Mouse (Mus musculus): Measurements from ENCODE around the gene Ly9. TPM values are rescaled to one million over a fixed set of nuclear protein-coding genes. Genes with fewer than 3 reads are reported as not detected.

Ly9 gene
- total RNA-seq (2021) = not detected
- long read RNA-seq, experiment 1 = 0 reads
- long read RNA-seq, experiment 2 = 0 reads

DNA sequence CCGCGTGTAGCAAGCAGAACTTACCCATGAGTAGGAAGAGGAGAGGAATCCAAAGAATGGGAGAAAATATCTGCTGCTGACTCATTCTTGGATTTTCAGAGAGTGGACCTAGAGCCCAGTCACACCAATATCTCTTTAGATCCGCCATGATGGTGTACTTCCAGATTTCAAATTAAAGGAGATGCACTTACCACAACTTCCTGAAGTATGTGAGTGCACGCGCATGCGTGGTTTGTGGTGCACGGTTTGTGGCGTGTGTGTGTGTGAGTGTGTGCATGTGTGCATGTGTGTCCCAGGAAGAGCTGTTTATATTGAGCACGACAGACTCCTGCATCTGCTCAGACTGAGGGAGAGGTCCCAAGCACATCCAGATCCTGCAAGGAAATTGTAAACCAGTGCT lies at the start of gene Ly9:
Gene Ly9, minus strand, starts transcription at position 235 of the 400 bp plus-strand sequence.
- intact Hi-C loops (cut with DNase I) = no loop called here

GRCm38 (mm10) chr1:171652734-171653133 lies 45.5 kb upstream of the Ly9 start, which contains the start of gene Slamf7:
Gene Slamf7 (minus strand): TSS chr1:171653035.
- no peak for DNase-seq (ENCODE audit: low spot score in 2 of 2)
- intact Hi-C loops (cut with DNase I) = no loop called here

More for the DNA sequence above, at the start of gene Ly9:
- DNase-seq (ENCODE audit: low spot score in 2 of 2) = no peak

GRCm38 (mm10) chr1:171648840-171649239 lies 41.6 kb upstream of the Ly9 start:
- no peak for DNase-seq (ENCODE audit: low spot score in 2 of 2)
- intact Hi-C loops (cut with DNase I) = no loop called here

GRCm38 (mm10) chr1:171647716-171648115 lies 40.5 kb upstream of the Ly9 start:
- intact Hi-C loops (cut with DNase I) = no loop called here

GRCm38 (mm10) chr1:171646429-171646940 lies 39.3 kb upstream of the Ly9 start:
- intact Hi-C loops (cut with DNase I) = no loop called here
- DNase-seq (ENCODE audit: low spot score in 2 of 2) = no peak

More at GRCm38 (mm10) chr1:171647716-171648115, 40.5 kb upstream of the Ly9 start:
- no peak for DNase-seq (ENCODE audit: low spot score in 2 of 2)

DNA sequence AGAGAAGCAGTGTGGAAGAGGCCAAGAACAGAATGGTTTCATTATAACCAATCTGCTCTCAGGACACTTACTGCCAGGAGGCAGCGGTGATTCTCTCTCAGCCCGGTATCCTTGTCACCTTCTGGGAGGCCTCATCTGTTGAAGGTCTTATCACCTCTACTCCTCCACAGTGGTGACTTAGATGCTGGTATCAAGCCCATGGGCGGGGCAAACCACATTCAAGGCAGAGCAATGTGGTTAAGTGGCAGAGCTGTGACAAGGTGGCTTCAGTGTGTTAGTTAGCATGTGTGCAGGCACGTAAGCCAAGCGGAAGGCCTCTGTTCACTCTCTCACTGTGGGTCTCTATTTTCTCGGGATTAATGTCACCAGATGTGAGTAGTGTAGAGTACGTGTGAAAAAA lies 36.4 kb upstream of the Ly9 start:
- DNase-seq (ENCODE audit: low spot score in 2 of 2) = no peak
- intact Hi-C loops (cut with DNase I) = no loop called here

DNA sequence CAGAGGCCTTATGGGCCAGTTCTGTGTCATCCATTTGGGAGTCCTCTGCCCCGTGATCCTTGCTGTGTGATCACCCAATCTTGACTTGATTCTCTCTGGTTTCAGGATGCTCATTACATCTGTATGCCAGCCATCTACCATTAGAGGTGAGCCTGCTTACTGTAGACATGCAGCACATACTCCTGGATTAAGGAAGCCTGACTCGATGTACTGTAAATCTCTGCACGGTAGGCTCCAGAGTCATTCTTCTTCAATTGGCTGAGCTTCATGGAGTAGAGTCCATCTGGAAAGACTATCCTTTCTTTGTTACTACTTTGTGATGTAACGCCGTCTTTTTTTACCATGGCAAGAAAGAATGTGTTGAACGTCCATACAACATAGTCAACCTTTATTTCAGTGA lies 33.6 kb upstream of the Ly9 start:
- intact Hi-C loops (cut with DNase I) = no loop called here
- DNase-seq (ENCODE audit: low spot score in 2 of 2) = no peak

- intact Hi-C loops (cut with DNase I) = no loop called here
- DNase-seq (ENCODE audit: low spot score in 2 of 2) = peak; percentile 11 to 30
Measured at GRCm38 (mm10) chr1:171638686-171639085, 31.5 kb upstream of the Ly9 start.

DNA sequence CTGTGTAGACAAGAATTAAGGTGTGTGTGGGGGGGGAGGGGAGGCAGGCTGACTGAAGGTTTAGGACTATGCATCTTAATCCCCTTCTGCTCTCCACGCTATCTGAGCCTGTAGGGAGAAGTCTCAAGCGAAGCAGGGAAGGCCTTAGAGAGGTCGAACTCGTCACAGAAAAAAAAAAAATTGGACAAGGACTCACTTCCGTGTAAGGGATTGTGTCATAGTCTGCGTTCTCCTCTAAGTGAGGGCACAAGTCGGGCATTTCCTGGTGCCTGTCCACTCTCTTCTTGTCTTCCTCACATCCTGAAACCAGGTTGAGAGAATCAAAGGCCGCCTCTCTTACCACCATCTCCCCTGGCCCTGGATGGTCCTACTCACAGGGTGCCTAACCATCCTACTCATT lies 29.9 kb upstream of the Ly9 start:
- intact Hi-C loops (cut with DNase I) = no loop called here
- no peak for DNase-seq (ENCODE audit: low spot score in 2 of 2)

GRCm38 (mm10) chr1:171635696-171636095 lies 28.5 kb upstream of the Ly9 start:
- DNase-seq (ENCODE audit: low spot score in 2 of 2) = no peak
- intact Hi-C loops (cut with DNase I) = no loop called here

GRCm38 (mm10) chr1:171631447-171631846 lies 24.2 kb upstream of the Ly9 start:
- DNase-seq (ENCODE audit: low spot score in 2 of 2) = peak; percentile 56 to 67
- intact Hi-C loops (cut with DNase I) = no loop called here

DNA sequence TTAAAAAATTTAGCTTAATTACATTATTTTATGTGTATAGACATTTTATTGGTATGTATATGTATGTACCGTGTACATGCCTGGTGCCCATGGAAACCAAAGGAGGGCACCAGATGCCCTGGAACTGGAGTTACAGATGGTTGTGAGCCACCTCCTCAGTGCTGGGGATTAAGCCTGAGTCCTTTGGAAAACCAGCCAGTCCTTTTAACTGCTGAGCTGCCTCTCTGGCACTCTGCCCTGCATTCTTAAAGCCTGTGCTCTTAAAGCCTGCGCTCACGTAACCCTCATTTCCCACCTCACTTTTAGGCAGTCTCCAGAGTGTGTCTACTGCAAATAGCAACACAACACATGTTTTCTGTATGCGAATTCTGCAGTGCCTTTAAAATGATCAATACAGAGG lies 23.7 kb upstream of the Ly9 start:
- intact Hi-C loops (cut with DNase I) = no loop called here
- DNase-seq (ENCODE audit: low spot score in 2 of 2) = peak; percentile 21 to 43

GRCm38 (mm10) chr1:171630041-171630440 lies 22.8 kb upstream of the Ly9 start:
- no peak for DNase-seq (ENCODE audit: low spot score in 2 of 2)
- intact Hi-C loops (cut with DNase I) = no loop called here

- intact Hi-C loops (cut with DNase I) = no loop called here
- DNase-seq (ENCODE audit: low spot score in 2 of 2) = no peak
Measured at GRCm38 (mm10) chr1:171629168-171629567, 22.0 kb upstream of the Ly9 start.

DNA sequence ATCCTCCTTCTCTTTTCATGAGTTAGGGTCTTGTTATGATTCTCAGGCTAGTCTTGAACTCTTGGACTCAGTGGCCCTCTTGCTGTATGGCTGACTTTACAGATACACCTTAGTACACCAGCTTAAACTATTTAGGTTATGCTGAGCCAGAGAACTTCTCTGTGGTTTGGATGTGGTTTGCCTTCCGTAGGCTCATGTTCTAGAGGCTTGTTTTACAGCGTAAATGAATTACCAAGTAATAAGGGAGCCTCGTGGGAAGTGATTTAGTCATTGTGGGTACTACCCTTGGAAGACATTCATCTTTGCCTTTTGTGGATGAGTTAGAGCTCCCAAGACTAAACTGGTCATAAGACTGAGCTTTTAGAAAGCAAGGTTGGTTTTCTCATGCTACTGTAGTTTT lies 20.6 kb upstream of the Ly9 start:
- no peak for DNase-seq (ENCODE audit: low spot score in 2 of 2)
- intact Hi-C loops (cut with DNase I) = no loop called here

GRCm38 (mm10) chr1:171620091-171620490 lies 12.9 kb upstream of the Ly9 start:
- no peak for DNase-seq (ENCODE audit: low spot score in 2 of 2)
- intact Hi-C loops (cut with DNase I) = no loop called here

DNA sequence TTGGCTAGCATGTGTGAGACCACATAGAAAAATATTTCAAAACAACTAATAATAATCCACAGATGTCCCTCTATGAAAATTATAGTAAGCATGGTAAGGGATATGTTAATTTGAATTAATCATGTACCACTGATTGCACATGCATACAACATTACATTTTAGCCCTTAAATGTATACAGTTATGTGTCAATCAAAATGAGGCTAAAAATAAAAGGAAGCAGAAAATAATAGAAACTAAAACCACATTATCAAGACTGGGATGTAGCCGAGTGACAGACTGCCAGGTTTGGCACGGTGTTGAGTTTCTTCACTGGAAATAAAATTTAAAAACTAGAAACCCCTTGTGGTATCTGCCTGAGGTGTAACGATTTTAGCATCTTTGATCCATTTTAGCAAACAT lies 12.4 kb upstream of the Ly9 start:
- DNase-seq (ENCODE audit: low spot score in 2 of 2) = no peak
- intact Hi-C loops (cut with DNase I) = no loop called here

DNA sequence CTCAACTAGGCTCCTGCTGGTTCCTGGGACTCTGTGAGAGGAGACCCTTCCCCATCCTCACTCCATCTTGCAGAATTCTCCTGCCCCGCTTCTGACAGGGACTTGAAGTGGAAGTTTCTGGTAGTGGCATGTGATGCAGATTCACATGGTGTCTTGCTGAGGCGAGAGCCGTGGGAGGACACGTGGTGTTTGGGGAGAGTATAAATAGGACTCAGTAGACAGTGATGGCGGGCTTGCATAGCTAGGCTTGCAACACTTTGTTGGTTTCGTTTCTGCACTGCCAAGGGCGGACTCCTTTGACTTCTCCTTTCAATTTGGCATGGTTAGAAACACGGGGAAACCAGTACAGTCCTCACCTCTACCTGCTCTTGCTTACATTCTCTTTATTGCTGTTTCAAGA lies 11.8 kb upstream of the Ly9 start:
- peak; percentile 37 to 53 for DNase-seq (ENCODE audit: low spot score in 2 of 2)

GRCm38 (mm10) chr1:171616881-171617515 lies 9.8 kb upstream of the Ly9 start:
- intact Hi-C loops (cut with DNase I) = no loop called here

More for the DNA sequence above, 11.8 kb upstream of the Ly9 start:
- intact Hi-C loops (cut with DNase I) = no loop called here

DNA sequence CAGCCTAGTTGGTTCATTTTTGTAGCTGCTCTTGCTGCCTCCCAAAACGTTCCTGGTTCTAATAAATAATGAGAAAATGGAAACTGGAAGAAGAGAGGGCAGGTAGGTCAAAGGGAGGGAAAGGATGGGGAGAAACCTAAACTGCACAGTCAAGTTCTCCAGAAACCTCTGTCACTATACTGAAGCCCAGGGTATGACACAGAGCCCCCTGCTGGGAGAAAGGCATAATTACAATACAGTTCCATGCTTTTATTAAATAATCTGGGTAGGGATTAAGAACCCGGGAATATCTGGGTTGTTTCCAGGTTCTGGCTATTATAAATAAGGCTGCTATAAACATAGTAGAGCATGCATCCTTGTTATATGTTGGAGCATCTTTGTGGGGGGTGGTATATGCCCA lies 6.8 kb upstream of the Ly9 start:
- DNase-seq (ENCODE audit: low spot score in 2 of 2) = no peak
- intact Hi-C loops (cut with DNase I) = no loop called here

More at GRCm38 (mm10) chr1:171616881-171617515, 9.8 kb upstream of the Ly9 start:
- DNase-seq (ENCODE audit: low spot score in 2 of 2) = peak in 1 of 2 experiments; percentile 12

DNA sequence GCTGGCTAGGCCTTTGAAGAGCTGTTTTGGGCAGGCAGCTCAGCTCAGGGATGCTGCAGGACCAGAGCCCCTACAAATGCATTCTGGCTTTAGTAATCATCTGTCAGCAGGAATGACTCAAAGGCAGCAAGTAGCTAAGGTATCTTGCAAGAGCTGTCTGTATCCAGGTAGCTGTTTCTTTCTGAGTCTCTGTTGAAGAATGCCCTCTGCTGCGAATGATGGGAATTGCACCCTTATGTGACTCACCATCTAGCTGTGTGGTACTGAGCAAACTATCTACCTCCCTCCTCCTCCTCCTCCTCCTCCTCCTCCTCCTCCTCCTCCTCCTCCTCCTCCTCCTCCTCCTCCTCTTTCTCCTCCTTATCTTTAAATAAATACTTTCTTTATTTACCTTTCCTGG lies 3.6 kb upstream of the Ly9 start:
- intact Hi-C loops (cut with DNase I) = no loop called here
- peak; percentile 26 to 37 for DNase-seq (ENCODE audit: low spot score in 2 of 2)

Data from left cerebral cortex, postnatal 14 days (tissue).